Mouse (Mus musculus) ZHBTc4 (cell line): ENCODE results near the gene Clcnka.

Experiments used
- DNase-seq: peaks from one replicate; pipeline ENCODE4 v3.0.0-alpha.2; 2011; ENCODE audit warnings: low read depth, low spot score

Gene Clcnka

GRCm38 (mm10) chr4:141398545-141398944, at the start of gene Clcnka:
Gene Clcnka, minus strand, starts transcription at chr4:141398724.
- no peak for DNase-seq

DNA sequence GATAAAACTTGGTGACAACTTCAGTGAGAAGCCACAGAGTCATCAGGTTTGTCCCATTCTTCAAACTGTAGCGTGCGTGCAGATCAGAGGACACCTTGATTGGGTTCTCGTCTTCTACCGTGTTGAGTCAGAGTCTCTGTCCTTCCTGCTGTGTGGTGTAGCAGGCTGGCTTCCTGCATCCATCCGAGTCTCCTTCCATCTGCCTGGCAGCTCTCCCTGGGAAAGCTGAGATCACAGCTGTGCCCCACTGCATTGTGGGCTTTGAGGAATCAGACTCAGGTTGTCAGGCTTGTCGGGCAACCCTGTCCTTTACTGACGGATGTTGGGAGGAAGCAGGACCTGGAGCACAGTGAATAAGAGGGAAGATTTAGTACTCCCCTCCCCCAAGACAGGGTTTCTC, 47.7 kb upstream of the Clcnka start:
- no peak for DNase-seq

DNA sequence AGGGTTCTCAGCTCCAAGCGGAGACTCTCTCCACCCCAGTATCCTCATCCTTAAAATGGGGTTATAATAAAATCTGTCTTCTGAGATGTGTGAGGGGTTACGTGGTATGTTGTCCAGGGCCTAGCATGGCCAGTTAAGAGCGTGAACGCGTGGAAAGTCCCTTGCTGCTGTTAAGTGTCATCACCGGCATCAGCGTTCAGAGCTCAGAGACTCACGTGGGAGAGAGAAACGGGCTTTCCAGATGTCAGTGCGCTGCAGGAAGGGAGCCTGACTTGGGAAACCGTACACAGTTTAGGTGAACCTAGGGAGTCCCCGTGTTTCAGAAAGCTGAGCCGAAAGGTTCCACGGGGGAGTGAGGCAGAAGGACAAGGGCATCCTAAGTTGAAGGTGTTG, 46.8 kb upstream of the Clcnka start:
- DNase-seq: no peak

DNA sequence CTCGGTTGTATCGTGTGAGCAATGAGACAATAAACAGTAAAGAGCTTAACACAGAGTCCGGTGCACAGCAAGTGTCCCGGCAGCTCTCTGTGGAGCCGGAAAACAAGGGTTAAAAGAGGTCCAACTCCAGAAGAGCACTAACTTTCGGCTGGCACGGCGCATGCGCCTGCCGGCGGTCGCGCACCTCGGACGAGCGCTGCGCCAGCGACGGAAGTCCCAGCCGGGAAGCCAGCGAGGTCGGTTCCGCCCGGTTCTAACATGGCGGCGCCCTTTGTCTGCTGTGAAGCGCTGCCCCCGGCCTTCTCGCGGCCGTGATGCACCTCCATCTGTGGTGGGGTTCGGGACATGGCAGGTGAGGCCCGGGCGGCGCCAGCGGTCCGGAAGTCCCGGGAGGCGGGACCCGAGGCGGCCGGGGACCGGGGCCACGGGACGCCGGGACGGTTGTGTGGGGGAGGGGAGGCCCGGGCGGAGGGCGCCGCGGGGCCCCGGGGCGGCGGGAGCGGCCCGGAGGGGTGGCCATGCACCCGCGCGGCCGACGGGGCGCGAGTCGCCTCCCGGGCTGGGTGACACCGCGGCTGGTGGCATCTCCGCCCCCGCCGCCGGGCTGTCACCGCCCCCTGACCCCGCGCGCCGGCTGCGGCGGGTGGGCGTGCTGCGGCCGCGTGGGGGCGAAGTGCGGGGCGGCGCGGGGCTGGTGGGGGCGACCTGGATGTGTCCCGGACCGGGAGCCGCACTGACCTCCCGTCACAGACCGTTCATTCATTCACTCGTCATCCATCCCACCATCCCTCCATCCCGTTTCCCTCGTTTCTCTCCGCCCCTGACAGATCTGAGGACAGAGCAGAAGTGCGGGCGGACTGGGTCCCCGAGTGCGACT, 46.2 kb upstream of the Clcnka start, which contains the start of gene Zbtb17:
Zbtb17 (plus strand) TSS at position 204 of the 877 bp plus-strand sequence.
- DNase-seq: peak; percentile 95

- no peak for DNase-seq
These were observed 45.3 kb upstream of the Clcnka start for GRCm38 (mm10) chr4:141443641-141444429.

DNA sequence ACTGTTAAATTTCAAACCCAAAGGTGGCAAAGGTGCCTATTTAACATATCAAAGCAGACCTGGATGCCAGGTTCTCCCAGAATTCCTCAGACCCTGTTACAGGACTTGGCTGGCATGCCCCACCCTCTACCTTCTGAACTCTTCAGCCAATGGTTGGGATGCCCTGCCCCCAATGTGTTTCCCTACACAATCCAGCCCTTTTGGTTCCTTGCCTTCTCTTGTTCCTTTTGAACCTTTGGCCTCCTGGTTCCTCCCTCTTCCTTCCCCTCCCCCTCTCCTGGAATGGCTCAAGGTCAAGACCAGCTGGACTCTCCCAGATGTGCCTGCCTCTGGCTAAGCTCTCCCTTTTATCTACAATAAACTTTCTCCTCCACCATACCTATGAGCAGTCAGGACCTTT, 42.4 kb upstream of the Clcnka start:
- DNase-seq: peak; percentile 94

- peak; percentile 58 for DNase-seq
These were observed 40.7 kb upstream of the Clcnka start for GRCm38 (mm10) chr4:141439083-141439803.

- no peak for DNase-seq
These were observed 37.5 kb upstream of the Clcnka start, which contains the start of gene Srarp for GRCm38 (mm10) chr4:141435974-141436373. Gene Srarp, minus strand, starts transcription at chr4:141436105.

DNA sequence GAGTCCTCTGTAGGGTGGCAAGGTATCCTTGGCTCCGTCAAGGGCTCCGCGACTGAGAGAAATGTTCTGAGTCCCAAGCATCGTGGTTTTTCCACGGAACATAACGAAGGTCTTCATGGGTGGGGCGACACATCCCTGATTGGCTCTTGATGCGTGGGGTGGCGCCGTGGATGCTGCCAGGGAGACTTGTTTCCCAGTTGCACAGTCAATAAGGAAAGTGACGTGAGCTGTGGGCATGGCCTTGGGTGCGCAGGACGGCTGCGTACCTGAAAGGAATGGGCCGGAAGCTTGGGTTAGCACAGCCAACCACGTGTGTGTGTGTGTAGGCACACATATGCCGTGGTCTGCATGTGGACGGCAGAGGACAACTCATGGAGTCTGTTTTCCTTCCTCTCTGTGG, 34.7 kb upstream of the Clcnka start:
- DNase-seq: peak; percentile 90

GRCm38 (mm10) chr4:141432666-141433065, 34.1 kb upstream of the Clcnka start:
- no peak for DNase-seq

GRCm38 (mm10) chr4:141430997-141431396, 32.5 kb upstream of the Clcnka start:
- DNase-seq: no peak

- peak; percentile 85 for DNase-seq
These were observed 31.3 kb upstream of the Clcnka start for GRCm38 (mm10) chr4:141429847-141430246.

DNA sequence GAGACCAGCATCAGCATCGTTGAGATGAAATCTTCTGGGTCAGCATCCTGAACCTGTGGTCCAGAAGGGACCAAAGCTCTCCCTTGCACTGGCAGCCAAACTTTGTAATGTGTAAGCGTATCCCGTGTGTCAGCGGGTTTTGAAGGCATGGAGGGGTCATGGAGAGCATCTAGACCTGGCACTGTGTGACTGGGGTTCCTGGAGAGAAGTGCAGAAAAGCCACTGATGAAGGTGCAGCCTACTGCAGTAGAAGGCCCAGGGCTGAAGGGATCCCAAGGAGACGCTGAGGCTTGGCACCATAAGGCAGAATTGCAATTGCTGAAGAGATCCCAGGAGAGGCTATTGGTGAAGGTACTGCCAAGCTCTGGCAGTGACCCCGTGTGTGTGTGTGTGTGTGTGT, 30.9 kb upstream of the Clcnka start:
- no peak for DNase-seq

GRCm38 (mm10) chr4:141427921-141428320, 29.4 kb upstream of the Clcnka start:
- no peak for DNase-seq

GRCm38 (mm10) chr4:141426796-141427745, 28.5 kb upstream of the Clcnka start:
- peak; percentile 71 for DNase-seq

DNA sequence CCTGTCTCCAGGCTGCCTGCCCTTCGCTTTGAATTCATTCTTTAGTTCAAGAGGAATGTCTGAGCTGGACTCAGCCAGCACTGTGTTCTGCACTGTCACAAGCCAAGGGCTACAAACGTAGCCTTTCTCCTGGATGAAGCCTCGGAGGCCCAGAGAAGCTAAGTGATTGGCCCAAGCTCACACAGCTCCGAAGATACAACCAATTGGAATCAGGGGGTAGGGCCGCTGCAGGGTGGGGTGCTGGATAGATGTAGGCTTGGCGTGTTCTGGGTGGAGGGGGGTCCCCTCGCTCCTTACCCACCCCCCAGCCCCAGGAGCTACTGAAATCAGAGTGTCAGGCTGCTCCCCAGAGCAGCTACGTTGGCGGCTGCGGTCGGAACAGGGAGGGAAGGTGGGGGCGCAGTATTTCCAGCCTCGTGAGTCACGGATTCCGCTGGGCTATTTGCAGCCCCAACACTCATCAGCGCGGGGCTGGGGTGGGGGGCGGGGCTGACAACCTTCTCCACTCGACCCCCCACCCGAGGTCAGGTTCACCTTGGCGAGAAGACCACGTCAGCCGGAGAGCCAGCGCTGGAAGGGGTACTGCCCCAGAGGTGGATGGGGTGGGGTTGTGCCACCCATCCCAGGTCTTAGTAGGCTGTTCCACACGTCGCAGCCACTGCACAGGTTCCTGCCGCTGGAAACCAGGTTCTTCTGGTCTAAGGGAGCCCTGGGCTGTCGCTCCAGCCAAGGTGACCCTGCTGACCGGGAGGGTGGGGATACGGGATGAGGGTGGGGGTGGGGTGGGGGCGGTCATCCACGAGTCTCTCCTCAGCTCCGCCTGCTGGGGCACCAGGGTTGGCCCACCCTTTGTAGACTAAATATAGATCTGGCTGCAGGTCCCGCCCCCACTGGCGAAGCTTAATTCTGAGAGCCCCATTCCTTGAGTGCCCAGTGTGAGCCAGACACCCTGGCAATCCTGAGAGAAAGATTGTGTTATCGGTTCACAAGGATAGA, 27.3 kb upstream of the Clcnka start:
- peak; percentile 95 for DNase-seq

GRCm38 (mm10) chr4:141423691-141424431, 25.3 kb upstream of the Clcnka start:
- DNase-seq: no peak

DNA sequence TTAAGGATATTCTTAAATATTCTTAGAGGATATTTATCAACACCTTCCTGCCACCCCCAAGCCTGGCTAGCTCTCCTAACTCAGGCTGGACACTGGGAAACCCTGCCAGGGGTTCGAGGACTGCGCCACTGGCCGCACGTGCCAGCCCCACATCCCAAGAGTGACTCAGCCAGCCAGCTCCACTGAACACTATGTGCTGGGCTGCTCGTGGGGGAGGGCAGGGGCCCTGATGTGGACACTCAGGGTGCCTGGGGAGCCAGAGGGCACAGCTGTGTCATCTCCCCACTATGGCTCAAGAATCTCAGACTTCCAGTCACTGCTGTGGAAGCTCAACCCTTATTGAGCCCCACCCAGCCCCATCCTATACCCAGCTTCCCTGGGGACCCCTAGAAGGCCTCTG, 24.8 kb upstream of the Clcnka start:
- DNase-seq: no peak

GRCm38 (mm10) chr4:141422841-141423240, 24.3 kb upstream of the Clcnka start:
- no peak for DNase-seq
